Mouse (Mus musculus) midbrain, embryonic 12.5 days (tissue): ENCODE data around the gene Oxsr1. TPM values are rescaled to one million over a fixed set of nuclear protein-coding genes. Genes with fewer than 3 reads are reported as not detected.
"Not testable (repeated sequence)": the region's sequence is repeated elsewhere in the genome, so short reads cannot be mapped to it uniquely, and the experiment has no call there.

Experiments
- ATAC-seq: fragments of 200-750 bp; cut with Nextera tagmentation; 2 replicates; pipeline ENCODE4 v1.8.0; 2017; ENCODE audit warnings: low read depth, moderate TSS enrichment, moderate library complexity; ENCODE audit not compliant: low FRiP score
- H3K27ac ChIP-seq: fragments of 300-500 bp; sonication (generic); replicated peaks from 2 replicates; pipeline ENCODE4 v1.5.1; 2016; ENCODE audit warnings: mild to moderate bottlenecking
- H3K27me3 ChIP-seq: fragments of 300-500 bp; sonication (generic); 2 replicates; pipeline ENCODE4 v1.6.1; 2016; ENCODE audit warnings: mild to moderate bottlenecking
- H3K36me3 ChIP-seq: fragments of 300-500 bp; sonication (generic); 2 replicates; pipeline ENCODE4 v1.6.1; 2016
- H3K4me1 ChIP-seq: fragments of 300-500 bp; sonication (generic); 2 replicates; pipeline ENCODE4 v1.6.1; 2016
- H3K4me2 ChIP-seq: fragments of 300-500 bp; sonication (generic); replicated peaks from 2 replicates; pipeline ENCODE4 v1.6.1; 2016; ENCODE audit warnings: mild to moderate bottlenecking, moderate library complexity
- H3K4me3 ChIP-seq: fragments of 300-500 bp; sonication (generic); 2 replicates; pipeline ENCODE4 v1.5.1; 2016; ENCODE audit warnings: mild to moderate bottlenecking
- H3K9ac ChIP-seq: fragments of 300-500 bp; sonication (generic); replicated peaks from 2 replicates; pipeline ENCODE4 v1.6.1; 2016; ENCODE audit warnings: mild to moderate bottlenecking, moderate library complexity
- H3K9me3 ChIP-seq: fragments of 300-500 bp; sonication (generic); 2 replicates; pipeline ENCODE4 v1.6.1; 2016; ENCODE audit warnings: mild to moderate bottlenecking
- WGBS: fragments of 180-500 bp; shearing (Covaris S2); methylation state at CpG from one replicate; pipeline ENCODE4 v1.1.7; 2016; 5-methylcytosine and 5-hydroxymethylcytosine counted together
- polyA plus RNA-seq: library from polyadenylated mRNA; unstranded; fragments of >200 nt; fragmentation: Nextera tagmentation; extraction: Ambion mirVana; gene quantifications from 2 replicates; pipeline ENCODE4 v1.2.1, GENCODE M21; 2016

Oxsr1 gene
- polyA plus RNA-seq, 1 experiment from 2014 or later = 20.9 TPM

- not testable (repeated sequence) for ATAC-seq, H3K27me3 ChIP-seq, H3K9ac ChIP-seq, H3K27ac ChIP-seq, H3K4me3 ChIP-seq, H3K4me1 ChIP-seq, H3K4me2 ChIP-seq, H3K9me3 ChIP-seq
- peaks cover 62% of the 10 kb centered on the region for H3K36me3 ChIP-seq
- 88% methylated on average over 1 of the region's 1 CpGs for WGBS
These were observed 56.7 kb downstream of the Oxsr1 start for GRCm38 (mm10) chr9:119265373-119266120.

DNA sequence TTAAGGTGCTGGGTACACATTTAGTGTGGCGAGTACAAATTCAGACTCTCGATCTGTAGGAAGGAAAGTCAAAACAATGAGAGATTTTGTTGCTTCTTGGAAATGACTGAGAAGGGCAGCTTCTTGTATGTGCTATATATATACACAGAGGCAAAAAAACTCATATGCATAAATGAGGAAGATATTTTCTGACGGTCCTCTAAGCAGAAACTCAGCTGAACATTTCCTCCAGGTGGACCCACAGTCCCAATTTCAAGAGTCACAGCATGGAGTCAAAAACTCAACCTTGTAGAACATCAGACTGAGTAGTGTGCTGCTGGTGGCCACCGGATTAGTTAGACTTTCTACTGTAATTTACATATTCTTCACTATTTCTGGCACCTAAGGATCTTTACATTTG is 59.2 kb downstream of the Oxsr1 start:
- no peaks in the 10 kb centered on the region for H3K27me3 ChIP-seq
- H3K36me3 ChIP-seq = peaks cover 58% of the 10 kb centered on the region
- H3K9me3 ChIP-seq = no peaks in the 10 kb centered on the region
- no peak overlapping the region for H3K4me2 ChIP-seq
- no peak overlapping the region for H3K4me3 ChIP-seq
- no peak overlapping the region for H3K9ac ChIP-seq
- no peaks in the 10 kb centered on the region for H3K4me1 ChIP-seq
- 92% methylated on average over 4 of the region's 4 CpGs for WGBS
- ATAC-seq = no peak
- no peak overlapping the region for H3K27ac ChIP-seq

- no peak for ATAC-seq
- Histone ChIP-seq H3K36me3 (peaks cover 56% of the 10 kb centered on the region), H3K27me3 (no peaks in the 10 kb centered on the region), H3K27ac (no peak overlapping the region), H3K9ac (no peak overlapping the region), H3K9me3 (no peaks in the 10 kb centered on the region), H3K4me3 (no peak overlapping the region), H3K4me1 (no peaks in the 10 kb centered on the region), H3K4me2 (no peak overlapping the region)
- WGBS = 94% methylated on average over 2 of the region's 2 CpGs
These were observed 61.4 kb downstream of the Oxsr1 start for GRCm38 (mm10) chr9:119260825-119261224.

DNA sequence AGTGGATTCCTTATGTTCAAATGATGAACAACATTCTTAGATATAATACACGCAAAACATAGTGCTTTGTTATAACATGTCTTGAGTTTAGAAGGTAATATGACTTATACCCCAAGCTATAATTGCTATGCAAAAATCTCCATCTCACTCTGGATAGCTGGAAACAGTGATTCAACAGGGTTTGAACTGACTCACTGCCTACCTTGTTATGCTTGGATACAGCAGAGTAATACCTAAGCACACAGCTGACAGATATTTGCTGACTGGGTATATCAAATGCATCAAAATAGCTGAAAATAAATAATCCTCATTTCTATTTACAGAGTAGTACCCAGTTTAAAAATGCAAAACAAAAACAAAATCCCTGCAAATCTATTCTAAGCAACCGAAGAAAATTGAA is 63.4 kb downstream of the Oxsr1 start:
- H3K4me2 ChIP-seq = no peak overlapping the region
- no peak overlapping the region for H3K27ac ChIP-seq
- H3K9me3 ChIP-seq = no peaks in the 10 kb centered on the region
- H3K27me3 ChIP-seq = no peaks in the 10 kb centered on the region
- ATAC-seq = no peak
- no peak overlapping the region for H3K4me3 ChIP-seq
- no peaks in the 10 kb centered on the region for H3K4me1 ChIP-seq
- H3K9ac ChIP-seq = no peak overlapping the region
- peaks cover 57% of the 10 kb centered on the region for H3K36me3 ChIP-seq
- 98% methylated on average over 2 of the region's 2 CpGs for WGBS

- Histone ChIP-seq H3K4me3 (no peak overlapping the region), H3K36me3 (peaks cover 56% of the 10 kb centered on the region), H3K4me2 (no peak overlapping the region), H3K4me1 (no peaks in the 10 kb centered on the region), H3K9me3 (no peaks in the 10 kb centered on the region), H3K27me3 (no peaks in the 10 kb centered on the region), H3K27ac (no peak overlapping the region), H3K9ac (no peak overlapping the region)
- WGBS = 87% methylated on average over 5 of the region's 5 CpGs
- ATAC-seq = no peak
These were observed 64.1 kb downstream of the Oxsr1 start for GRCm38 (mm10) chr9:119258128-119258527.

- no peak overlapping the region for H3K4me3 ChIP-seq
- WGBS = 96% methylated on average over 12 of the region's 12 CpGs
- ATAC-seq = no peak
These were observed 66.1 kb downstream of the Oxsr1 start for GRCm38 (mm10) chr9:119256161-119256560.

GRCm38 (mm10) chr9:119255096-119255495 is 67.1 kb downstream of the Oxsr1 start:
- Histone ChIP-seq H3K27me3 (no peaks in the 10 kb centered on the region), H3K36me3 (peaks cover 66% of the 10 kb centered on the region), H3K9ac (no peak overlapping the region), H3K4me2 (no peak overlapping the region), H3K27ac (no peak overlapping the region), H3K4me1 (no peaks in the 10 kb centered on the region), H3K9me3 (no peaks in the 10 kb centered on the region), H3K4me3 (no peak overlapping the region)
- 95% methylated on average over 1 of the region's 1 CpGs for WGBS
- ATAC-seq = no peak

More at GRCm38 (mm10) chr9:119256161-119256560, 66.1 kb downstream of the Oxsr1 start:
- H3K36me3 ChIP-seq = peaks cover 58% of the 10 kb centered on the region
- H3K4me1 ChIP-seq = no peaks in the 10 kb centered on the region
- H3K27ac ChIP-seq = no peak overlapping the region
- no peak overlapping the region for H3K9ac ChIP-seq
- no peaks in the 10 kb centered on the region for H3K9me3 ChIP-seq
- H3K27me3 ChIP-seq = no peaks in the 10 kb centered on the region
- H3K4me2 ChIP-seq = no peak overlapping the region

GRCm38 (mm10) chr9:119254187-119254586 is 68.0 kb downstream of the Oxsr1 start:
- peaks cover 73% of the 10 kb centered on the region for H3K36me3 ChIP-seq
- no peak overlapping the region for H3K4me3 ChIP-seq
- H3K9me3 ChIP-seq = no peaks in the 10 kb centered on the region
- no peaks in the 10 kb centered on the region for H3K4me1 ChIP-seq
- H3K9ac ChIP-seq = no peak overlapping the region
- no peaks in the 10 kb centered on the region for H3K27me3 ChIP-seq
- 74% methylated on average over 2 of the region's 2 CpGs for WGBS
- ATAC-seq = no peak
- no peak overlapping the region for H3K27ac ChIP-seq
- no peak overlapping the region for H3K4me2 ChIP-seq

- no peak for ATAC-seq
- WGBS = 87% methylated on average over 5 of the region's 5 CpGs
- no peak overlapping the region for H3K9ac ChIP-seq
- H3K4me1 ChIP-seq = no peaks in the 10 kb centered on the region
- no peak overlapping the region for H3K27ac ChIP-seq
- H3K9me3 ChIP-seq = no peaks in the 10 kb centered on the region
- H3K4me3 ChIP-seq = no peak overlapping the region
- peaks cover 55% of the 10 kb centered on the region for H3K36me3 ChIP-seq
- no peaks in the 10 kb centered on the region for H3K27me3 ChIP-seq
- H3K4me2 ChIP-seq = no peak overlapping the region
These were observed 74.2 kb downstream of the Oxsr1 start for GRCm38 (mm10) chr9:119247996-119248395.

GRCm38 (mm10) chr9:119246826-119247225 is 75.4 kb downstream of the Oxsr1 start:
- Histone ChIP-seq H3K4me2 (no peak overlapping the region), H3K4me1 (no peaks in the 10 kb centered on the region), H3K36me3 (peaks cover 58% of the 10 kb centered on the region), H3K27me3 (no peaks in the 10 kb centered on the region), H3K9ac (no peak overlapping the region), H3K27ac (no peak overlapping the region), H3K9me3 (no peaks in the 10 kb centered on the region), H3K4me3 (no peak overlapping the region)
- WGBS = 93% methylated on average over 5 of the region's 5 CpGs
- ATAC-seq = no peak

DNA sequence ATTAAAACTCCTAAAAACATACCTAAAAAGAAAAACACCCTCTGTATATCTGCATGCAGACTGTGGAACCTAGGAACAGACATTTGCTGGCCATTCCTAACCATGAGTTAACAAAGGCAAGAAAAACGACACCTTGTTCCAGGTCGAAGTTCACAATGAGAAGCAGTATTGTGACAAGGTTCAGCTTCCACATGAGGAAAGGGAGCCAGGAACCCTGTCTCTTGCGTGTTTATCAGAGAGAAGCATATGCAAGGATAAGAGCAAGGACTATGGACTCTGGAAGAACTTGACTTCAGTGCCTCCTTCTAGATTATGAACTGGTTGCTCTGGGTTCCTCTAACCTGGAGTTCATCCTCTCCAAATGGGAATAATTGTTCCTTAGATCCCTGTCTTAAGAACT is 78.2 kb downstream of the Oxsr1 start:
- Histone ChIP-seq H3K4me3 (no peak overlapping the region), H3K4me2 (no peak overlapping the region), H3K9ac (no peak overlapping the region), H3K4me1 (0 out of 2 replicates have a peak, but pooled peaks cover 3% of the 10 kb centered on the region), H3K27ac (no peak overlapping the region), H3K27me3 (no peaks in the 10 kb centered on the region), H3K9me3 (no peaks in the 10 kb centered on the region), H3K36me3 (peaks cover 63% of the 10 kb centered on the region)
- 93% methylated on average over 3 of the region's 3 CpGs for WGBS
- no peak for ATAC-seq

DNA sequence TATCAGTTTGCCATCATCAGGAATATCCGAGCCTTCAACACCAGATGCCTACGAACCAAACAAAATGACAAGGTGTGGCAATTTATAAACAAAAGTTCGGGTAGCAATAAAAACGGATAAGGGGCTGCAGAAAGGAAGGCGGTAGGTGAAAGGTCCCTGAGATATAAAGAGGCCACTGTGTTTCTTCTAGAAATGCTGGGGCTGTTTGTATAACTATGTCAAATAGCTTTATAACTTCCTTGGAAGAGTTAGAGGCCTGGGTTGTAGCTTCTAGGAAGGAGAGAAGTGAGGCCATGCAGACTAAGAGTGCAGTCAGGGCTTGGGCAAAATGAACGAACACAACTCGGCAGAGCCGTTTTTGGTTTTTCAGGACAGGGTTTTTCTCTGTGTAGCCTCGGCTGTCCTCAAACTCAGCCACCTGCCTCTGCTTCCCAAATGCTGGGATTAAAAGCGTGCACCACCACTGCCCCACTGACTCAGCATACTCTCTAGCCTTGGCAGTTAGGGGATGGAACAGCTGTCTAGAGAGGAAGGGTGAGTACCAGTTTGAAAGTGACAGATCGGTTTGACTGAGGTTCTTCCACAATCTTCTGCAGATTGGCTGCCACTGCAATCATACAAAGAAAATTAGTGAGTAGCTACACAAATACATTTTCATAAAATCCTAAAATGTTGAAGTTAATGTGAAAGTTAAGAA is 80.9 kb downstream of the Oxsr1 start:
- H3K4me1 ChIP-seq = 0 out of 2 replicates have a peak, but pooled peaks cover 3% of the 10 kb centered on the region
- H3K9me3 ChIP-seq = no peaks in the 10 kb centered on the region
- ATAC-seq = no peak
- 94% methylated on average over 11 of the region's 11 CpGs for WGBS
- H3K27ac ChIP-seq = no peak overlapping the region
- no peak overlapping the region for H3K4me3 ChIP-seq
- peaks cover 58% of the 10 kb centered on the region for H3K36me3 ChIP-seq
- H3K27me3 ChIP-seq = no peaks in the 10 kb centered on the region
- H3K9ac ChIP-seq = no peak overlapping the region
- H3K4me2 ChIP-seq = no peak overlapping the region
